Mouse (Mus musculus): ENCODE results near the gene Bckdhb.
"Not testable (repeated sequence)": the region's sequence is repeated elsewhere in the genome, so short reads cannot be mapped to it uniquely, and the experiment has no call there.

Gene Bckdhb

DNA sequence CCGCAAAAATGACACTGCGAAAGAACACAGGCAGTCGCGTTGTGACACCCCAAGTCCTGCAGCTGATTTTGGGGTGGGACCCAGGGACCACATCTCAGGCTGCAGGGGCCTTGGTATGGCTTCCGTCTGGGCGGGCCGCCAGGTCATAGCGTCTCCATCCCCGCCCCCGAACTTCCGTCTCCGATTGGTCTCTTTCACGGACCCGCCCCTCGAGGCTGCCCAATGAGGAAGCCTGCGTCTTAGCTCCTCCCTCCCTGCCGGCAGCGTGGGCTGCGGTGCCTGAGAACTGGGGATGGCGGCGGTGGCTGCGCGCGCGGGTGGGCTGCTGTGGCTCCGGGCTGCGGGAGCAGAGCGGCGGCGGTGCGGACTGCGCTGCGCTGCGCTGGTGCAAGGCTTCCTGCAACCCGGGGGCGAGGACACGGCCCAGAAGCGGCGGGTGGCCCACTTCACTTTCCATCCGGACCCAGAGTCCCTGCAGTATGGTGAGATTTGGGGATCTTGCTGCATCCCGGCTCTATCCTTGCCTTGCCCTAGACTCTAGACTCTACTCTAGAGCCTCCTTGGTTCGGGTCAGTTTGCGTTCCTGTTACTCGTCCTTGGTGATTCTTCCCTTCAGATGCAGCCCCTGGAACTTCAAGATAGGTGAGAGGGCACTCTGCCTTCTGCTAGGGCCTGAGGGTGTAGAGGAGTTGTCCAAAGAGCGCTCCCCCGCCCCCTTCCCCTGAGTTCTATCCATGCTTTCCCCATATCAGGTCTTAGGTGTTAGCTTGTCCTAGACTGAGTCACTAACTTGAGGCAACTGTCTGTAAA lies at the start of gene Bckdhb:
TSS of gene Bckdhb (plus strand) at position 268 of the 810 bp plus-strand sequence.
- peak; percentile 85 to 90 for DNase-seq (ENCODE audit: low spot score in 2 of 2)

DNA sequence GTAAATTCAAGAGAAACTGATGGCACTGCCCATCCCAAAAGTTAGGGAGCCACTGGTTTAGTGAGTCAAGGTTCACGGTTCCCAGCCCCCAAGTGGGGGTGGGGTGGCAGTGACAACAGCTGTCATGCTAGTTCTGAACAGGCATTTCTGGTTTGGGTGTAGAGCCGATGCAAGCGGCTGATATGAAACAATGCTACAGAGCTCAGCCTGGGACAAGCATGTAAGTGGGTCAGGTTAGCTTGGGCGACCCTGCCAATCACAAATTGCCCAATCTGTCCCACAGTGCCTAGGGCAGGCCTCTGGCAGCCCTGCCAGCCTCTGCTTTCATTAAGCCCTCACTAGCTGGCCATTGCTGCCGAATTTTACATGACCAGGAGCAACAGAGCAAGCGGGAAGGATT lies 42.8 kb upstream of the Bckdhb start:
- no peak for DNase-seq (ENCODE audit: low spot score in 2 of 2)

DNA sequence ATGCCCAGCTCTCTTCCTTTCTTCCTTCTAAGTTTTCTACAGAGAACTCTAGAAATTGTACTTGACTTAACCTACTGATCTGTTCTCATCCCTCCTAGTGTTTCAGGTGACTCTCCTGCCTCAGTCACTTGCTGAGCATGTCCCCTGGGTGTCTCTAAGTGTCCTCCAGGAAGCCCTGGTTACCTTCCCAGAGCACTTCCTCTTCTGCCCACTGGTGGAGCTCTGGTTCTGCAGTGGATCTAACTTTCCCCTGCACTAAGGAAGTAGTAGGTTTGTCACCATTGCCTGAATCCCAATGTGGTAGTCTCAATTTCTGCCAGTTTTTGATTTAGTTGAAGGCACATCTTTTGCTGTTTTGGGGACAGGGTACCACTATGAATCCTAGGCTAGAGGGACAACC lies 38.8 kb upstream of the Bckdhb start:
- no peak for DNase-seq (ENCODE audit: low spot score in 2 of 2)

DNA sequence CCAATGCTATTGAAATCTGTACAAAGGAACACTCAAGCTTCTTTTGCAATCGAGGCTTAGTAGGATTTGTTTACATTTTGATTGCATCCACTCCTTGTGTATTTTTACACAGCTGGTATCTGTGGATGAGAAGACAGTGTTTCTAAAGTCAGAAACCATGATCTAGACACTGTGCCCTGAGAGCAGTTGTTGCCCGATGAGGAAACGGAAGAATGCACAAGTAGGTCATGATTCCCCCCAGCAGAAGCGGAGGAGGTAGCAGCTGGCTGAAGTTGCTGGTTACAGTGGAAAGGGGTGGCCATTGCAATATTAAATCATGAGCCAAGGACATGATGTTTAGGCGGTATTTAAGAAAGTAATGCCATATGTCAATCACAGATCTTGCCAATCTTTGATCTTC lies 36.7 kb upstream of the Bckdhb start:
- DNase-seq (ENCODE audit: low spot score in 2 of 2) = no peak

DNA sequence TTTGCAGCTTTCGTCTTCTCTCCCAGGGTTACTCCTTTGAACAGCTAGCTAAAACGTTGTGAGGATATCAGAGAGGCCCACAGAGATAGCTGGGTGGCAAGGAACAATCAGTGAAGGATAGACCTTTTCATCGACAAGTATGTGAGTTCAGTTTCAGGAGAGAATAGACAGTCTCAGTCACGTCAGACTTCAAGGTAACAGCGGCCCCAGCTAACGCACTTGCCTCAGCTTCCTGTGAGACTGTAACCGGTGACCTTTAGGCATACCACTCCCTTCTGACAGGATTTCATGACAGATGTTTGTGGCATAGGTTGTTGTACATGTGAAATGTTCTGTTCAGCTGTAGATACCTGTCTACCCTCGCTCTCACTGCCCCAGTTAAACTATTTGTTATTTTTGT lies 31.9 kb upstream of the Bckdhb start:
- no peak for DNase-seq (ENCODE audit: low spot score in 2 of 2)

DNA sequence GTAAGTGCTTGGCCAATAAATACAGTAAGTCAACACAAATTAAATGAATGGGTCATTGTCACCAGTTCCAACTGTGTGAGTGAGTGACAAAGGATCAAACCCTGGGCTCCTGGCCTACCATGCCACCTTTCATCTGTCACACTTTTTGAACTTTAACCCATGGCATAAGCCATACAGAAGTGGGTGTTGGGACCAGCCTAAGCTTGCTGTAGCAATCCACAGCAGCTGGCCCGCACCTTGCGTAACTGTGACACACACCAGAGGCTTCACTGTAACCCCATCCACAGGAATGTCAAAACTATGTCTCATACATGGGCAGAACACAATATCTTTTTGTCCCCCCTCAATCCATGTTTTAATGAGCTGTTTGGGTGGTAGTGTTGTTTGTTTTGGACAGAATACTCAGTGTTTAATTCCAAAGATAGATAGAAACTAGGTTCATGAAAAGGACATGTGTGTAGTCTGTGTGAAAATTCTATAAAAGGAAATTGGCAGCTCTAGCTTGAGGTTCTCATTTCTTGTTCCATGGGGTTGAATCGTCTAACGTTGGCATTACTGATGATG lies 31.1 kb upstream of the Bckdhb start:
- no peak for DNase-seq (ENCODE audit: low spot score in 2 of 2)

DNA sequence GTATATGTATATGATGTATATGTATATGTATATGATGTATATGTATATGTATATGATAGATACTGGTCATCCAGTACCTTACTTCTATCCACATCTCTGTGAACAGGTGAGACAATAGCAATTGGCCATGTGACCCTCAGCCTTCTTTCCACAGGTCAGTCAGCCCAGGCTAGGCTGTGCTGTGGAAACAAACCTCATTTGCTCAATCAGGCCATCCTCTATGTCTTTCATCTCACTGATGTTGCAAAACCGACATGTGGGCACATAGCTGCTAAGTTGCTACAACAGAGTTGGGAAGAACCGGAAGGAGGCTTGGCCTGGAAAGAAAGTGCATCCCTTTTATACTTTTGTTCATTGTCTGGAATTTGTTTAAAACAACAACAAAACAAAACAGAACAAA lies 22.9 kb upstream of the Bckdhb start:
- DNase-seq (ENCODE audit: low spot score in 2 of 2) = no peak

DNA sequence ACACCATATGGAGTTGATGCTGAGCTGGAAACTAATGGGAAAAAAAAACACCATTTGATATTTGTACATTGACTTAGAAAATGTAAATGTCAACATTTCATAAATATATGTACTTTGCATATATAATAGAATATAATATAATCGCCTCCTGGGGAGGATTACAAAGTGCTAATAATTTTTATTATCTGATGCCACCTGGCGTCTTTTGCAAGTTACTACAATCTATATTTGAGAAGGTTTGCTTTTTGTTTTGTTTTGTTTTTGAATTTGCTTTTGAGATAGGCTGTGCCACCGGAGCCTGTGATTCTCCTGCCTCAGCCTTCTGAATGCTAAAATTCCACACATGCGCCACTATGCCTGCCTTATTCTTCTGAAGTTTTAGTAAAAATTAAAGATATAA lies 19.1 kb upstream of the Bckdhb start:
- DNase-seq (ENCODE audit: low spot score in 2 of 2) = no peak

DNA sequence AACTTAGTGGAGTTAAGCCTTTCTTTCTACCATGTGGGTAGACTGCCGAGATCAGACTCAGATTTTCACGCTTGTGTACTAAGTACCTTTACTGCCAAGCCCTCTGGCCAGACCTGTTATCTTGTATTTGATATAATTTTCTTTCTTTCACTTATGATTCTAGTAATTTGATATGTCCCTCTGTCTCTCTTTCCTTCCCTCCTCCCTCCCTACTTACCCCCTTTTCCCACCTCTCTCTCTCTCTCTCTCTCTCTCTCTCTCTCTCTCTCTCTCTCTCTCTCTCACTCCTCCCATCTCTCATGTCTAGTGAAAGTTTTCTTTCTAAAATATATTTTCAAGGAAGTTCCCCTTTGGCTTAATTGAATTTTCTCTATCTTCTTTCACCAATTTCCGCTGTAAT lies 17.9 kb upstream of the Bckdhb start:
- DNase-seq (ENCODE audit: low spot score in 2 of 2) = no peak

DNA sequence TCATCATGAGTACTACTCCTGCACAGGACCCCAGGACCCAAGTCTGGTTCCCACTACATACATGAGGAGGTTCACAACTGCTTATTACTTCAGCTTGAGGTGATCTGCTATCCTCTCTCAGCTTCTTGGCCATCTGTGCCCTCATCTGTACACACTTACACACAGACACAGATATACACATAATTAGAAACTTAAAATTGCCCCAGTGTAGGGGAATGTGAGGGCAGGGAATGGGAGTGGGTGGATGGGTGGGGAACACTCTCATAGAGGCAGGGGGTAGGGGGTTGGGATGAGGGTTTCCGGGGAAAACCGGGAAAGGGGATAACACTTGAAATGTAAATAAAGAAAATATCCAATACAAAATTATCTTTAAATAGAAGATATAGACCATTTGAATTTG lies 15.1 kb upstream of the Bckdhb start:
- DNase-seq (ENCODE audit: low spot score in 2 of 2) = no peak

DNA sequence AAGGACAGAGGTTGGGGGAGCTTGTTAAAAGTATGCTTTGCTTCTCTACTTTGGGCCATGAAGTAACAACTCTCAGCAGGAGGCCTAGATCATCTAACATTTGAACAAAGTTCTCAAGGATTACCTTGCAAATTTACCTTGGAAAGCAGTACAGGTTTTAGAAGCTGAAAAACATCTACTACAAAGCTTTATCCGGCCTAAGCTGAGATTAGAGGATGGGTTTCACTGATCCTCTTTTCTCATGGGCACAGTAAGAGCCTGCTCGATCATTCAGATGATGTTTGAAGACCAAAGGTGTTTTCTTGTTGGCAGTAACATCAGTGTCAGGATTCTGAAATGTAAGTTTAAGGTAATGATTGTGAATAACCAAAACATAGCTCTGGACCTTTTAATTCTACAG lies 14.0 kb upstream of the Bckdhb start:
- no peak for DNase-seq (ENCODE audit: low spot score in 2 of 2)

DNA sequence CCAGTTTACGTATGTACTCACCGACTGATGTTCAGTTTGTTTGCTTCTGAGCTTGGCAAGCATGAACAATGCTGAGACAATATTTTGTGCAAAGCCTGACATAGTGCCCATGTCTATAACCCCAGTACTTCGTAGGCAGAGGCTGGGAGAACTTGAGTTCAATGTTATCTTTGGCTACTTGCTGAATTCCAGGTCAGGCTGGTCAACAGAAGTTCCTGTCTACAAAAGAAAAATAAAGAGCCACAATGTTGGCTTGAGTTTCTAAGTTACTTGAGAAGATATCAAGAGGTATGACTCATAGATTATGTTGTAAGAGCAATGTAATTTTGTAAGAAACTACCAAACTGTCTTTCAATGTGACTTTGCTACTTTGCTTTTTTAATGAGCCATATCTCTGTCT lies 2.9 kb upstream of the Bckdhb start:
- DNase-seq (ENCODE audit: low spot score in 2 of 2) = no peak

DNA sequence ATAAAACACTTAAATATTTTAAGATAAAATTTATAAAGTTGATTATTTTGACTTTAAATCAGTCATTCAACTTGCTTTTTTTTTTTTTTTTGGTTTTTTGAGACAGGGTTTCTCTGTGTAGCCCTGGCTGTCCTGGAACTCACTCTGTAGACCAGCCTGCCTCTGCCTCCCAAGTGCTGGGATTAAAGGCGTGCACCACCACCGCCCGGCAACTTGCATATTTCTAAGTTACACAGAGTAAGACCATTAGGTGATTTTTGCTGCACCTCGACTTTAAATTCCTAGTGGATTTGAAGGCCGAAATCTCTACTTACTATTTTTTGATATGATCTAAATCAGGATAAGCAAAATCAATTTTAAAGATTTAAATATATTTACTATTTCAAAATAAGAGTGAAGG lies 589 bp upstream of the Bckdhb start:
- DNase-seq (ENCODE audit: low spot score in 2 of 2) = no peak

DNA sequence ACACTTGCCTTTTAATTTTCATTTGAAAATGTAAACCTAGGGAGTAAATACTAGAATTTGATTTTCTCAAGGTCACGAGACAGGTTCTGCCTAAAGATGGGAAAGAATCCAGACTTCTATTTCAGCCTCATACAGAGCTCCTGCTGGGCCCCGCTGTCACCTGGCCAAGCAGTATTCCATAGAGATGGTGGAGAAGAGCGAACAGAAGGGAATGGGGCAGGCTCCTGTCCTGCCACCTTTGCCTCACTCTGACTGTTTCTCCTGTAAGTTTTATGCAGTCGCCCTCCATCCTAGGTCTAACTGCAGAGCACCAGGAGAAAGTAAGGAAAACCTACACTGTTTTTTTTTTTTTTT lies 720 bp downstream of the Bckdhb start:
- DNase-seq (ENCODE audit: low spot score in 2 of 2) = no peak

DNA sequence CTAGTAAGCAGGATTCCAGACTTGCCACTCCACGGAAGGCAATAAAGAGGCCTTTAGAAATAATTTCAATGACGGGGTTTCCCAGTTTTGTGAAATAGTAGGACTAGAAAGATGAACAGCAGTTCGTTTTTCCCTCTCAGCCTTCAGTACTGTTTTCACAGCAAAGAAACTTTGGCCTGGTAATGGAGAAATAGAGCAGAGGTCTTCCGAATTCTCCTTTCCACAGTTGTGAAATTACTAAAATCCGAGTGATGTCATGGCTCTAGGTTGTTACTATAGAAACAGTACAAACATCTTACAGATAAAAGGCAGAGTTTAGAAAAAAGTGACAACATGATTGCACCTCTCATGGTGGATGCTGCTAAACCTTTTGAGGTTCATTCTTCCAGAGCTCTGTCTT lies 1.4 kb downstream of the Bckdhb start:
- no peak for DNase-seq (ENCODE audit: low spot score in 2 of 2)

DNA sequence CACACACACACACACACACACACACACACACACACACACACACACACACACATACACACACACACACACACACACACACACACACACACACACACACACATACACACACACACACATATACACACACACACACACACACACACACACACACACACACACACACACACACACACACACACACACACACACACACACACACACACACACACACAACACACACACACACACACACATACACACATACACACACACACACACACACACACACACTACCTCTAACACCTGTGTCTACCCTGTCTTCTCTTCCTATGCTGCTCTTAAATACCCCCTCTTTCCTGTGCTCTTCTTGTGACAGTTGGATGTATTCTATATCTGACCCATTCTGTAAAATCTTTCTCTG lies 14.6 kb downstream of the Bckdhb start:
- DNase-seq (ENCODE audit: low spot score in 2 of 2) = not testable (repeated sequence)

DNA sequence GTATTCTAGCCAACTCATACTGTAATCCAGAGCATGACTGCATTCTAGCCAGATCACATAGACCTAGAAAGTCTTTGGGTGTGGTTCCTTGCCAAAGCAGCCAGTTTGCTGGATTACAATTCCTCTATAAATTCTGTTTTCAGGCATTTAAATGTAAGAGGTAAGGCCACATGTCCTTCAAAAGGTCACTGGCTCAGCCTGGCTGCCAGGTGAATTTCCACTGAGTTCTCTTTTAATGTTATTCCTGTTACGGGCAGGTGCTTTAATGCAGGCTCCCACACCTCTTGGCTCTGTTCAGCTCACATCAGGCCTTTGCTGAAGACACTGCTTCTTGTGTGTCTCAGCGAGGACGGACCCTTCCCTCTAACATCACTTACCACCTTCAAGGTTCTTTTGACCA lies 15.1 kb downstream of the Bckdhb start:
- no peak for DNase-seq (ENCODE audit: low spot score in 2 of 2)

DNA sequence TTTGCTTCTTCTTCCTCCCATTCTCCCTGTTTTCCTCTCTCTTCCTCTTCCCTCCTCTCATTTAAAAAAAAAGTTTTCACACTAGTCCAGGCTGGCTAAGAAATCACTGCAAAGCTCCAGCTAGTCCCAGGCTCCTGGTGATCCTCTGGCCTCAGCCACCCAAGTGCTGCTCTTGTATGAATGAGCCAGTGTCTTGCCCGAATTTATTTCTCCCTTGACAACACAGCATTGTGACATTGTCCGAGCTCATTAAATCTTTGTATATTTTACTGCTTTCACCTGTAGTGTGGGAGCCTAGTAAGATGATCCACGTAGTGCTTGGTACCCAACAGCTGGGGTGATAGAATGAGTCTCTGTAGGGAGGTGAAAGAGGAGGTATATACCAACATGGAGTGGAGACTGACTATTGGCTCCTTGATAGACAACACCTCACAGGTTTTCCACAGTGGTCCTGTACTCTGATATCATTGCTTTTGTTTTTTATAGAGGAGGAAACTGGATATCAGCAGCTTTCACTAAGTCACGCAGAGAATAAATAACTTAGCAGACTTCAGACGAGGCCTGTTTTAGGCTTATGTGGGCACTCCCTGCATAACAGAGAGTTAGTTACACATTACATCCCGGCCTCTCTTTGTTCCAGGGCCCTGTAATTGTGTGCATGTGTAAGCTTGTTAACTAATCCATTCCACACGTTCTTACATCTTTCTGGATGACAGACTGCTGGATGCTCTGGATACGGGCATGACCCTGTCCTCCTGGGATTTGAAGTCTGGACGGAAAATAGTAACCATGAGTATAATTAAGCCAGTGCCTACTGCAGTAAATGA lies 15.8 kb downstream of the Bckdhb start:
- DNase-seq (ENCODE audit: low spot score in 2 of 2) = no peak

DNA sequence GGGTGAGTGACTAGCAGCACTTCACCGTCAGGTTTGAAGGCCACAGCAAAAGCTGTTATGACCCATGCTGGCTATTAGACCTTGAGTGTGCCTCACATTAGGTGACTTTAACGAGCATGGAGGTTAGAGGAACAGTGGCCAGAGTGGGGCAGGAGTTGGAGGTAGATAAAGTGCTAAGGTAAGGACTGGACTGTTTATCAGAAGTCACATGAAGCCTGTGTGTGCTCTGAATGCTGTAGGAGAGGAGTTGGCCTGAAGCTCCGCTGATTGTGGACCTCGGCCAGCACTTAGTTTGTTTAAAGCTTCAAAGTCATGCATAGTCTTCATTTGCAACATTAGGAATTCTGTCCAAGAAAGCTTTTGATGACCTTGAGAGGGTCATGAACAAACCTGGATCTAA lies 26.4 kb downstream of the Bckdhb start:
- no peak for DNase-seq (ENCODE audit: low spot score in 2 of 2)

DNA sequence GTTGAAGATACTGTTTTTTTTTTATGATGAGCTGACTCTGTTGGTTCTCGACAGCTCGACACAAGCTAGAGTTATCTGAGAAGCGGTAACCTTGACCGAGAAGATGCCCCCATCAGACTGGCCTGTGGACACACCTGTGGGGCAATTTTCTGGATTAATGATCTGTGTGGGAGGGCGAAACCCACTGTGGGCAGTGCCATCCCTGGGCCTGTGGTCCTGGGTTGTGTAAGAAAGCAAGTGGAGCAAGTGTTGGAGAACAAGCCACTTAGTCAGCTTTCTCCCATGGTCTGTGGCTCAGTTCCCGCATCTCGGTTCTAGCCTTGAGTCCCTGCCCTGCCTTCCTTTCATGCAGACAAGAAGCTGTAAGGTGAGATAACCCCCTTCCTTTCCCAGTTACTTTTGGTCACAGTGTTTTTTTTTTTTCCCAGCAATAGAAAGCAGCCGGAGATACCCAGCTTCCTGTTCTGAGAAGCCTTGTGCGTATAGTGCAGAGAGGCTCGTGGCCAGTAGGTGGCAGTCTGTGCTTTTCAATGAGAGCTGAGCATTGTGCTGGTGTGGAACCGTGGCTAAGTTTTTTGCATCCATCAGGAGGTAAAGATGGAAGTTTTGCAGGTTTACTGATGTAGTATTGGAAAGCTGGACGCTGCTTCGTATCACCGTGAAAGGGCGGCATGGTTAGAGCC lies 31.8 kb downstream of the Bckdhb start:
- DNase-seq (ENCODE audit: low spot score in 2 of 2) = peak; percentile 26 to 59

DNA sequence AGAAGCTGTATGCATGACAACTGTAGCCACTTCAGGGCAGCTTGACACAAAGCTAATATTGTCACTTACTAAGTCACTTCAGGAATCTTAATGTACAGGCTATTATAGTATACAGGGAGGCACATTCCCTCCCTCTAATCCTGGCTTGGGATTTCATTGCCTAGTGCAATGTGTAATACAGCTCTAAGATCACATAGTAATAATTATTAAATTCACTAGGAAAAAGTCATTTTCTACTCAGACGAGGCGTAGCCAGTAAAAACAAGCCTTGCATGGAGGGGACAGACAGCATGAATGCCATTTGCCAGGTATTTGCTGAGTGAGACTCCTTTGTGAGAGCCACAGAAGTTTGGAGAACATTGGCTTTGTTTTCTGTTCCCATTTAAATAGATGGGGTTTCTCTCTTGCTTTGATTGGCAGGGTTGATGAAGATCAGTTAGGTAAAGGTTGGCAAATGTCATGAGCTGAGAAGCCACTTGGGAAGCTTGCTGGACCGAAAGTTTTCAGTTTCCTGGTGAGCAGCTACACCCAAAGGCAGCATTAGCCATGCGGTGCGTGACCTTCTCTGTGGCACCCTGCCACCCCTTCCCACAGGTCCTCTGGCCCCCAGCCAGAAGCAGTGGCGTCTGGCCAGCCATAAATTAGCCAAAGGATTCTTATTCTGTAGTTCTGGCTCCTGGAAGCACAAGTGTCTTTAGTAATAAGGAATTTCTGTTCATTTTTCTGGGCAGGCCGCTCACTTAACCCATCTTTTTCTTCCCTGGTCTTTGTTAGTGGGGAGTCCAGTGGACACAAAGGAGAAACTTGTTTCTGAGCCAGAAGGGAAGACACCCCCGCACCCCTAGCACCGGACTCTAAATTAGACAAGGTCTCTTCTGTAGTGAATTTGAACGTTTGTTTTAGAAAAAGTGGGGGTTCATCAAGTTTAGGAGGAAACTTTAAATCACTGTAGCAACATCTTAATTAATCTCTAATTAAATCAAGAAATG lies 37.4 kb downstream of the Bckdhb start:
- DNase-seq (ENCODE audit: low spot score in 2 of 2) = no peak
